Mouse (Mus musculus) kidney, postnatal 0 days (tissue): ENCODE measurements around the gene Papss2. TPM values are rescaled to one million over a fixed set of nuclear protein-coding genes. Genes with fewer than 3 reads are reported as not detected.
"Not testable (repeated sequence)": the region's sequence is repeated elsewhere in the genome, so short reads cannot be mapped to it uniquely, and the experiment has no call there.

Experiments used
- ATAC-seq: fragments of 200-750 bp; cut with Nextera tagmentation; replicated peaks from 2 replicates; pipeline ENCODE4 v1.8.0; 2017; ENCODE audit warnings: low read depth, moderate number of reproducible peaks, moderate TSS enrichment, moderate library complexity; ENCODE audit not compliant: low FRiP score
- DNase-seq: peaks from one replicate; pipeline ENCODE4 v3.0.0-alpha.2; 2016; ENCODE audit warnings: low spot score
- H3K27ac ChIP-seq: fragments of 300-500 bp; sonication (generic); 2 replicates; pipeline ENCODE4 v1.5.1; 2014; ENCODE audit warnings: mild to moderate bottlenecking
- H3K27me3 ChIP-seq: fragments of 300-500 bp; sonication (generic); 2 replicates; pipeline ENCODE4 v1.6.1; 2014; ENCODE audit warnings: low read length, mixed read lengths; ENCODE audit not compliant: insufficient read depth
- H3K36me3 ChIP-seq: fragments of 300-500 bp; sonication (generic); 2 replicates; pipeline ENCODE4 v1.6.1; 2014; ENCODE audit warnings: low read length, mixed read lengths; ENCODE audit not compliant: insufficient read depth
- H3K4me1 ChIP-seq: fragments of 300-500 bp; sonication (generic); replicated peaks from 2 replicates; pipeline ENCODE4 v1.6.1; 2014; ENCODE audit warnings: antibody characterized with exemption, low read length, mixed read lengths; ENCODE audit not compliant: insufficient read depth
- H3K4me2 ChIP-seq: fragments of 300-500 bp; sonication (generic); 2 replicates; pipeline ENCODE4 v1.6.1; 2014; ENCODE audit warnings: mild to moderate bottlenecking, low read length, moderate library complexity, mixed read lengths
- H3K4me3 ChIP-seq: fragments of 300-500 bp; sonication (generic); replicated peaks from 2 replicates; pipeline ENCODE4 v1.5.1; 2014; ENCODE audit warnings: low read depth, low read length
- H3K9ac ChIP-seq: fragments of 300-500 bp; sonication (generic); 2 replicates; pipeline ENCODE4 v1.6.1; 2014; ENCODE audit warnings: low read depth, low read length
- H3K9me3 ChIP-seq: fragments of 300-500 bp; sonication (generic); replicated peaks from 2 replicates; pipeline ENCODE4 v1.6.1; 2016; ENCODE audit warnings: low read length, inconsistent platforms, mixed read lengths
- CTCF ChIP-seq: IDR thresholded peaks from 2 replicates; pipeline ENCODE4 v1.5.1; 2016; ENCODE audit warnings: antibody characterized with exemption, low read depth, mild to moderate bottlenecking, moderate library complexity
- WGBS: fragments of 180-500 bp; shearing (Covaris S2); extraction: QIAGEN DNeasy Blood & Tissue Kit; methylation state at CpG from one replicate; pipeline ENCODE4 v1.1.7; 2014; 5-methylcytosine and 5-hydroxymethylcytosine counted together
- polyA plus RNA-seq: library from polyadenylated mRNA; unstranded; fragments of >200 nt; fragmentation: Nextera tagmentation; extraction: Ambion mirVana; gene quantifications from 2 replicates; pipeline ENCODE4 v1.2.1, GENCODE M21; 2015

Gene Papss2
- polyA plus RNA-seq, 1 experiment from 2014 or later: 28.3 TPM

DNA sequence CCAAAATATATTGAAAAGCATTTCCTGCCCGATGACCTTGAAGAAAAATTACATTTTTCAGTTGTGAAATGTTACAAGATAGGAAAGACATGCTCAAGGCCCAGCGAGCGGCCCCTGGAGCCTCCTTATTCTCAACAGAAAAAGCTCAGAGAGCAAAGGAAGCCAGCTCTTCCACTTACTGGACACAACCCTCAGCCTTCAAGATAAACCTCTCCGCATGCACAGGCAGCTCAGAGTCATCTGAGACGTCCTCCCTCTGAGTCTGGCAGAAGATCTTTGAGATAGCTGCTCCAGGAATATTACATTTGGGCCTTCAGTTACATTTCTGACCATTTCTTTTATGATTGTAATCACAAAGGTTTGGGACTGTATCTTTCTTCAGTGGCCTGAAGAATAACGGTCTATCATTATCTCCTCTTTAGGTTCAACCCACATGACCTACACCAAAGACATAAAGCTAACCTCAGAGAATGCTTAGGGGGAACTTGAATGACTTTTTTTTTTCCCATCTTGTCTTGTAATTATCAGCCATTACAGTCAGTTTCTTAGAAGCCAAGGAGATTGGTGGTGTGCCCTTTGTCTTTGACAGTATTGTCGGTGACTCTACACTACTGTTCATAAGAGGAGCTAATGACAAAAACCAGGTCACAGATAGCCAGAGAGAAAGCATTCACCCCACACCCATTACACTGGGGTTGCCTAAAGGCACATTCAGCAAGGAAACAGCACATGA lies 58.2 kb downstream of the Papss2 start:
- Histone ChIP-seq H3K27ac (no peak overlapping the region), H3K9ac (no peak overlapping the region), H3K4me1 (no peaks in the 10 kb centered on the region), H3K4me2 (no peak overlapping the region), H3K4me3 (no peak overlapping the region), H3K9me3 (no peaks in the 10 kb centered on the region), H3K27me3 (no peaks in the 10 kb centered on the region), H3K36me3 (0 out of 2 replicates have a peak, but pooled peaks cover 3% of the 10 kb centered on the region)
- no peak for ATAC-seq
- TF ChIP-seq CTCF: no peak
- WGBS: 84% methylated on average over 7 of the region's 7 CpGs
- no peak for DNase-seq

DNA sequence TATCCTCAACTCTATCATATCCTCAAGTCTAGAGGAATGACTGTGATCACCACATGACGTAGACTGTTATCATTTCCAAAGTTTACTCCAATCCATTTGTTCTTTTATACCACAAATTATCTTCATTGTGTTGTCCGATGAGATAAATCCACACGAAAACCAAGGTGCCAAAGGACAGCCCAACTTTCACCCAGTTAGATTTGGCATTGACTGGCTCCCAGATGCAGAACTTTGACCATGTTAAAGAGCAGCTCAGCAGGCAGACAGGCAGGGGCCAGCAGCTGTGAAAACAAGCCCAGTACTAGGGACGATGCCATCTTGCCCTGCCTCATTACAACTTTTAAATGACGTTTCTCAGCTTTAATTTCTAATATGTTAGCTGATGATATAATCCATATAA lies 63.8 kb downstream of the Papss2 start:
- no peak for TF ChIP-seq CTCF
- Histone ChIP-seq H3K4me3 (no peak overlapping the region), H3K9ac (no peak overlapping the region), H3K4me2 (no peak overlapping the region), H3K27ac (no peak overlapping the region), H3K36me3 (0 out of 2 replicates have a peak, but pooled peaks cover 3% of the 10 kb centered on the region), H3K27me3 (no peaks in the 10 kb centered on the region), H3K9me3 (no peaks in the 10 kb centered on the region), H3K4me1 (no peaks in the 10 kb centered on the region)
- ATAC-seq (no peak), DNase-seq (no peak)
- 67% methylated on average over 5 of the region's 5 CpGs for WGBS

DNA sequence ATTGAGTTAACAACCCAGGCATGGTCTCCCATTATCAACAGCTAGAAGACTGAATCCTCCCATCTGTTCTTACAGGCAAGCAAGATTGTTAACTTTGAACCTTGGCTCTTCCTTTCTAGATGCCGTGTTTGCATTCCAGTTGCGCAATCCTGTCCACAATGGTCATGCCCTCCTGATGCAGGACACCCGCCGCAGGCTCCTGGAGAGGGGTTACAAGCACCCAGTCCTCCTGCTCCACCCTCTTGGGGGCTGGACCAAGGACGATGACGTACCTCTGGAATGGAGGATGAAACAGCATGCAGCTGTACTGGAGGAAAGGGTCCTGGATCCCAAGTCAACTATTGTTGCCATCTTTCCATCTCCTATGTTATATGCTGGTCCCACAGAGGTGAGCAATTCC lies 67.3 kb downstream of the Papss2 start:
- Histone ChIP-seq H3K27me3 (no peaks in the 10 kb centered on the region), H3K27ac (no peak overlapping the region), H3K36me3 (no peaks in the 10 kb centered on the region), H3K9ac (no peak overlapping the region), H3K9me3 (no peaks in the 10 kb centered on the region), H3K4me3 (no peak overlapping the region), H3K4me1 (no peaks in the 10 kb centered on the region), H3K4me2 (no peak overlapping the region)
- ATAC-seq: no peak
- no peak for TF ChIP-seq CTCF
- no peak for DNase-seq
- WGBS: 83% methylated on average over 6 of the region's 6 CpGs

DNA sequence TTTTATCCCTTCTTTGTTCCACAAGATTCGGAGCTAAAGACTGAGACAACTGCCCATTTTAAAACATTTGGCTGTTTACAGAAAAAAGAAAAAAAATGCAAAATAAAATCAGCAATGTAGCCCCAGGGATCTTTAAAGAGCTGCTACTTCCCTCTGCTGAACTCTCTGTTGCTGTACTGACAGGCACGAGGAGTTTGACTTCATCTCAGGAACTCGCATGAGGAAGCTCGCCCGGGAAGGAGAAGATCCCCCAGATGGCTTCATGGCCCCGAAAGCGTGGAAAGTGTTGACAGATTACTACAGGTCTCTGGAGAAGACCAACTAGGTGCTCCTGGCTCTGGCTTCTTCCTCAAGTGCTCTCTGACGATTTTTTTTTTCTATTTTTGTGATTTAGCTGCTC lies 69.7 kb downstream of the Papss2 start:
- H3K27ac ChIP-seq: no peak overlapping the region
- ATAC-seq: no peak
- no peak for TF ChIP-seq CTCF

DNA sequence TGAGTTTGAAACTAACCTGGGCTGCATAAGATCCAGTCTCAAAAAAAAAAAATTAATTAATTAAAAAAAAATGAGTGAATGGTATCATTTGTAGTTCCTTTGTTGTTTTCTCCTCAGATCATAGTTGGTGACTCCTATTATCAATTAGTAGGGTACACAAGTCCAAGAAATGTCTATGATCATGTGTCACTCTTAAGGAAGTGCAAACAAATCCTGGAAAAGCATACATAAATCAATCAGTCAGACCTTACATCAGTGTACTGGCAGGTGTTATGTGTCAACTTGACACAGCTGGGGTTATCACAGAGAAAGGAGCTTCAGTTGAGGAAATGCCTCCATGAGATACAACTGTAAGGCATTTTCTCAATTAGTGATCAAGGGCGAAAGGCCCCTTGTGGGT lies 72.2 kb downstream of the Papss2 start:
- not testable (repeated sequence) for DNase-seq, H3K9me3 ChIP-seq, H3K36me3 ChIP-seq, H3K27ac ChIP-seq, H3K27me3 ChIP-seq, H3K4me2 ChIP-seq, H3K4me1 ChIP-seq, H3K4me3 ChIP-seq, ATAC-seq, H3K9ac ChIP-seq
- WGBS: 93% methylated on average over 1 of the region's 1 CpGs

More for the DNA sequence above, 69.7 kb downstream of the Papss2 start:
- DNase-seq: no peak
- 84% methylated on average over 8 of the region's 8 CpGs for WGBS
- Histone ChIP-seq H3K27me3 (no peaks in the 10 kb centered on the region), H3K9me3 (no peaks in the 10 kb centered on the region), H3K9ac (no peak overlapping the region), H3K4me2 (no peak overlapping the region), H3K4me3 (no peak overlapping the region), H3K4me1 (no peaks in the 10 kb centered on the region), H3K36me3 (no peaks in the 10 kb centered on the region)

DNA sequence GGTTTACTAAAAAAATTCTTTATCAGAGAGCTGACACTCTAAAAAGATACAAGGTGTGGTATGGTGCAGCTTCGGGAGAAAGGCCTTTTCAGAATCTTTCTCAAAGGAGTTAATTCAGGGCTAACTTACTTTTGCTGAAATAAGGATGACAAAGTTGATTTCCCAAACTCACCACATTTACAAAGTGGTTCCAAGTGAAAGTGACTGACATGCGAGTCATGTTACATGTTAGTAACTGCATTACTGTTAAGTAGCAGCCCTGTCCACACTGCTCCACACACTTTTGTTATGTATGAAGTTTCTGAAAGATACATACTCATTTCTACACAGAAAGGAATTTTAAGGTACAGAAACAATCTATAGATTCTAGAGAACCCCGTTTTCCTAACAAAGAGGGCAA lies 80.2 kb downstream of the Papss2 start:
- no peak overlapping the region for H3K27ac ChIP-seq
- ATAC-seq (no peak), DNase-seq (no peak)
- H3K4me1 ChIP-seq: no peaks in the 10 kb centered on the region
- no peak overlapping the region for H3K4me3 ChIP-seq
- no peak for TF ChIP-seq CTCF
- H3K9me3 ChIP-seq: no peaks in the 10 kb centered on the region
- no peak overlapping the region for H3K4me2 ChIP-seq
- H3K9ac ChIP-seq: no peak overlapping the region
- H3K36me3 ChIP-seq: peaks cover 22% of the 10 kb centered on the region; the same call in 1 of the 2 replicates
- WGBS: 95% methylated on average over 3 of the region's 3 CpGs
- H3K27me3 ChIP-seq: no peaks in the 10 kb centered on the region

DNA sequence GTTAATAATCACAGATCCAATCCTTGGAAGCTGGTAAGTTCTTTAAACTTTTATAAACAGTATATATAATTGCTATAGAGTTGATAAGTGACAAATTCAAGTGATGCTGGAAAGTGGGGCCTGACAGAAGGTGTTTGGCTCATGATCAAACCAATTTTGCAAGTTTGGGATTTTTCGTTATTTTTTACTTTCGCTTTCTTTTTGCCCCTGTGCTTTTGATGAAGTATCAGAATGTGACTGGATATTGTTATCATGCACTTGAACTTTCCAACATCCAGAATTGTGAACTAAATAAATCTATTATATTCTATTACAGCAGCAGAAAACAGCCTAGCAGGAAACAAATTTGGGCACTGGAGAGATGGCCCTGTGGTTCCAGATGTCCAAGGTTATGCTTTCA lies 85.3 kb downstream of the Papss2 start:
- Histone ChIP-seq H3K4me2 (no peak overlapping the region), H3K9ac (no peak overlapping the region), H3K27ac (no peak overlapping the region), H3K9me3 (no peaks in the 10 kb centered on the region), H3K36me3 (peaks cover 15% of the 10 kb centered on the region; the same call in 1 of the 2 replicates), H3K27me3 (no peaks in the 10 kb centered on the region), H3K4me1 (no peaks in the 10 kb centered on the region), H3K4me3 (no peak overlapping the region)
- ATAC-seq (no peak), DNase-seq (no peak)
- WGBS: 88% methylated on average over 2 of the region's 2 CpGs
- TF ChIP-seq CTCF: no peak
